Mouse (Mus musculus) liver, postnatal 0 days (tissue): ENCODE data around the gene Ctps2. TPM values are rescaled to one million over a fixed set of nuclear protein-coding genes. Genes with fewer than 3 reads are reported as not detected.

ENCODE experiments used
- ATAC-seq: fragments of 200-750 bp; cut with Nextera tagmentation; 2 replicates; pipeline ENCODE4 v1.8.0; 2017; ENCODE audit warnings: mild to moderate bottlenecking, moderate library complexity
- DNase-seq: peaks from one replicate; pipeline ENCODE4 v3.0.0-alpha.2; 2016
- H3K27ac ChIP-seq: fragments of 300-500 bp; sonication (generic); 2 replicates; pipeline ENCODE4 v1.5.1; 2014; ENCODE audit warnings: antibody characterized with exemption, moderate library complexity, mild to moderate bottlenecking, low read depth
- H3K27me3 ChIP-seq: fragments of 300-500 bp; sonication (generic); 2 replicates; pipeline ENCODE4 v1.6.1; 2014; ENCODE audit warnings: low read length, control low read depth, mixed read lengths; ENCODE audit not compliant: insufficient read depth
- H3K36me3 ChIP-seq: fragments of 300-500 bp; sonication (generic); replicated peaks from 2 replicates; pipeline ENCODE4 v1.6.1; 2014; ENCODE audit warnings: mild to moderate bottlenecking, control low read depth, low read length, moderate library complexity, mixed read lengths; ENCODE audit not compliant: insufficient read depth
- H3K4me1 ChIP-seq: fragments of 300-500 bp; sonication (generic); 2 replicates; pipeline ENCODE4 v1.6.1; 2014; ENCODE audit warnings: antibody characterized with exemption, mild to moderate bottlenecking, control low read depth; ENCODE audit not compliant: insufficient read depth
- H3K4me2 ChIP-seq: fragments of 300-500 bp; sonication (generic); 2 replicates; pipeline ENCODE4 v1.6.1; 2014; ENCODE audit warnings: low read depth, mild to moderate bottlenecking, low read length, moderate library complexity, mixed read lengths
- H3K4me3 ChIP-seq: fragments of 300-500 bp; sonication (generic); 2 replicates; pipeline ENCODE4 v1.5.1; 2014; ENCODE audit warnings: low read depth, low read length
- H3K9ac ChIP-seq: fragments of 300-500 bp; sonication (generic); replicated peaks from 2 replicates; pipeline ENCODE4 v1.6.1; 2014; ENCODE audit warnings: mild to moderate bottlenecking, moderate library complexity
- H3K9me3 ChIP-seq: fragments of 300-500 bp; sonication (generic); 2 replicates; pipeline ENCODE4 v1.6.1; 2016; ENCODE audit warnings: mild to moderate bottlenecking, control low read depth, low read length, mixed read lengths
- CTCF ChIP-seq: sonication (generic); IDR thresholded peaks from 2 replicates; pipeline ENCODE4 v1.5.1; 2016; ENCODE audit warnings: antibody characterized with exemption, low read depth
- EP300 ChIP-seq: IDR thresholded peaks from 2 replicates; pipeline ENCODE4 v1.6.1; 2016; ENCODE audit warnings: antibody characterized with exemption, low read depth, mild to moderate bottlenecking
- WGBS: fragments of 180-500 bp; shearing (Covaris S2); extraction: QIAGEN DNeasy Blood & Tissue Kit; methylation state at CpG from one replicate; pipeline ENCODE4 v1.1.7; 2014; ENCODE audit not compliant: insufficient replicate concordance; 5-methylcytosine and 5-hydroxymethylcytosine counted together
- microRNA counts: library from miRNA; unstranded; fragments of <30 nt; microRNA quantifications from one replicate; lab custom pipeline; 2015
- microRNA-seq: library from miRNA; unstranded; fragments of <30 nt; microRNA quantifications from one replicate; pipeline ENCODE4, GENCODE M21; 2016
- polyA plus RNA-seq: library from polyadenylated mRNA; unstranded; fragments of >200 nt; fragmentation: Nextera tagmentation; extraction: Ambion mirVana; gene quantifications from 2 replicates; pipeline ENCODE4 v1.2.1, GENCODE M21; 2015

Gene Ctps2
- polyA plus RNA-seq, 1 experiment from 2014 or later: 49.5 TPM

GRCm38 (mm10) chrX:163063936-163064335 lies 162.9 kb downstream of the Ctps2 start:
- TF ChIP-seq CTCF: no peak
- no peak for TF ChIP-seq EP300
- 60% methylated on average over 1 of the region's 1 CpGs for WGBS
- Histone ChIP-seq H3K9ac (no peak overlapping the region), H3K9me3 (no peaks in the 10 kb centered on the region), H3K4me1 (no peaks in the 10 kb centered on the region), H3K27me3 (no peaks in the 10 kb centered on the region), H3K4me3 (no peak overlapping the region), H3K27ac (no peak overlapping the region), H3K4me2 (no peak overlapping the region), H3K36me3 (no peaks in the 10 kb centered on the region)
- DNase-seq: no peak
- ATAC-seq: no peak

MicroRNAs within 50 kb of the gene (microRNA counts, 519-probe panel; counts per million panel counts)
- microRNA mmu-miR-3473 (lab: Ali Mortazavi, UCI): not detected

Small RNA genes lying within 50 kb of the gene (microRNA-seq; reads per million reads assigned to microRNA genes)
- not detected for gene Mir3473a

Other genes with a start within 250 kb of the Ctps2 start
- 194 and 217 TPM in 2 replicates for gene Rbbp7, start 140.8 kb upstream of the Ctps2 start, polyA plus RNA-seq
- gene Txlng, start 71.8 kb upstream of the Ctps2 start, polyA plus RNA-seq: 7.4 and 7.6 TPM in 2 replicates
- gene Syap1, start 12.8 kb upstream of the Ctps2 start, polyA plus RNA-seq: 20.5 and 21.5 TPM in 2 replicates
- gene S100g, start 63.4 kb downstream of the Ctps2 start, polyA plus RNA-seq: 10.9 and 12.5 TPM in 2 replicates